Mouse (Mus musculus) heart, postnatal 4 days (tissue): ENCODE results near the gene Tnfaip8l2. TPM values are rescaled to one million over a fixed set of nuclear protein-coding genes. Genes with fewer than 3 reads are reported as not detected.
"Not testable (repeated sequence)": the region's sequence is repeated elsewhere in the genome, so short reads cannot be mapped to it uniquely, and the experiment has no call there.

Experiments used
- DNase-seq: peaks from one replicate; pipeline ENCODE4 v3.0.0; 2021
- total RNA-seq, 2 experiments: library from RNA; stranded (reverse); gene quantifications; 2 replicates each; pipeline ENCODE4 v1.2.3; 2021

The Tnfaip8l2 gene
- total RNA-seq, 2 experiments from 2014 or later, result 0.54 to 1.2 TPM

- peak; percentile 91 for DNase-seq
Observed at GRCm38 (mm10) chr3:95159987-95160963, 18.1 kb upstream of the Tnfaip8l2 start, which contains the start of gene Sema6c. TSS of gene Sema6c (plus strand) at chr3:95160457.

- DNase-seq, result no peak
Observed at GRCm38 (mm10) chr3:95159511-95159986, 17.4 kb upstream of the Tnfaip8l2 start.

- DNase-seq, result peak; percentile 44
Observed at GRCm38 (mm10) chr3:95153874-95154273, 11.7 kb upstream of the Tnfaip8l2 start.

- DNase-seq, result no peak
Observed at GRCm38 (mm10) chr3:95147924-95148323, 5.8 kb upstream of the Tnfaip8l2 start.

GRCm38 (mm10) chr3:95142617-95143011, 454 bp upstream of the Tnfaip8l2 start:
- DNase-seq, result peak; percentile 93

- no peak for DNase-seq
Observed at GRCm38 (mm10) chr3:95141474-95141873, 686 bp downstream of the Tnfaip8l2 start.

- DNase-seq, result no peak
Observed at GRCm38 (mm10) chr3:95140795-95141194, 1.4 kb downstream of the Tnfaip8l2 start.

- DNase-seq, result no peak
Observed at GRCm38 (mm10) chr3:95140289-95140595, 1.9 kb downstream of the Tnfaip8l2 start.

- no peak for DNase-seq
Observed at GRCm38 (mm10) chr3:95139586-95140288, 2.4 kb downstream of the Tnfaip8l2 start.

- DNase-seq, result no peak
Observed at GRCm38 (mm10) chr3:95136336-95136735, 5.8 kb downstream of the Tnfaip8l2 start.

GRCm38 (mm10) chr3:95135433-95136052, 6.6 kb downstream of the Tnfaip8l2 start:
- no peak for DNase-seq

GRCm38 (mm10) chr3:95135023-95135422, 7.1 kb downstream of the Tnfaip8l2 start:
- DNase-seq, result peak; percentile 57

GRCm38 (mm10) chr3:95134133-95134532, 8.0 kb downstream of the Tnfaip8l2 start:
- DNase-seq, result not testable (repeated sequence)

GRCm38 (mm10) chr3:95133680-95134101, 8.5 kb downstream of the Tnfaip8l2 start, which contains the start of the genes Scnm1 and Lysmd1:
TSS of gene Scnm1 (minus strand) at chr3:95134011.
TSS of gene Lysmd1 (plus strand) at chr3:95134088.
- peak; percentile 87 for DNase-seq

GRCm38 (mm10) chr3:95133176-95133575, 9.0 kb downstream of the Tnfaip8l2 start:
- DNase-seq, result no peak

GRCm38 (mm10) chr3:95132389-95132788, 9.8 kb downstream of the Tnfaip8l2 start:
- DNase-seq, result not testable (repeated sequence)

- DNase-seq, result no peak
Observed at GRCm38 (mm10) chr3:95130081-95130480, 12.1 kb downstream of the Tnfaip8l2 start.

- peak; percentile 66 for DNase-seq
Observed at GRCm38 (mm10) chr3:95129226-95129651, 12.9 kb downstream of the Tnfaip8l2 start.

GRCm38 (mm10) chr3:95124972-95125371, 17.2 kb downstream of the Tnfaip8l2 start:
- DNase-seq, result peak; percentile 87

GRCm38 (mm10) chr3:95124246-95124645, 17.9 kb downstream of the Tnfaip8l2 start, which contains the start of gene Tmod4:
TSS of gene Tmod4 (plus strand) at chr3:95124476.
- peak; percentile 37 for DNase-seq

GRCm38 (mm10) chr3:95121580-95121979, 20.6 kb downstream of the Tnfaip8l2 start:
- peak; percentile 40 for DNase-seq

GRCm38 (mm10) chr3:95117751-95118150, 24.4 kb downstream of the Tnfaip8l2 start:
- DNase-seq, result no peak
